Mouse (Mus musculus): Measurements from ENCODE around the gene Ift81. TPM values are rescaled to one million over a fixed set of nuclear protein-coding genes. Genes with fewer than 3 reads are reported as not detected.

Gene Ift81
- total RNA-seq (2023): 1 to 10 TPM; 1.4 to 1.6 TPM

DNA sequence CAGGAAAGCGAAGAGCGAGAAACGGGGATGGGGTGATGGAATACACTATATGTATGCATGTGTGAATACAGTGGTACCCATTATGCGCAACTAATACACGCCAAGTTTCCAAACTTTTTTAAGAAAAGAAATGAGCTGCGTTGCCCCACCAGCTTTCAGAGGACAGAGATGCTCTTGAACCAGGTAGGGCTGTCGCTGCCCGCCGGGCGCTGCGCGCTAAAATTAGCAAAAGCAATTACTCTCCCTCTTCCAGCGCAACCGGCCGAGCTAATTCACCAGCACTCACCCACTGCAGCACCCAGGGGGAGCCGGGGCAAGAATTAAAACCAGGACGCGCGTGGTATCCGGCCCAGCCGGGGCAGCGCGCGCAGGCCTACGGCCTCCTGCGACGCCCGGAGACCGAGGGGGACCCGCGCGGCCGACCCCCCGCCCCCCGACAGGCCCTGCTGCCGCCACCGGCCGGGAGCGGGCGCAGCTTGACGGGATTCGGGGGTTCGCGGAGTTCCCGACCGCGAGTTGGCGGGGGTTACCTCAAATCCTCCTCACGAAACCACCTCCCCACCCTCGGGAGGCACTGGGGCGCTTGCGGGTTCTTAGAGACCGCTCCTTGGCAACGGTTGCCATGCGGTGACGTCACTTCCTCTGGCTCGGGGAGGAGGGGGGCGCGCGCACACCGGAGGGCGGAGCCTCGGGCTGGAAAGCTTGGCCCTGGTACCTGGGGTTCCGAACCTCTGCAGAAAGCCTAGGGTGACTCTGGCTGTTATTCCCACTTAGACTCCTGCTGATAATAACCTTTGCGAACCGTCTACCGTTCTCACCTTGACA lies at the start of gene Ift81:
Ift81 (minus strand) TSS at position 611 of the 825 bp plus-strand sequence.

DNA sequence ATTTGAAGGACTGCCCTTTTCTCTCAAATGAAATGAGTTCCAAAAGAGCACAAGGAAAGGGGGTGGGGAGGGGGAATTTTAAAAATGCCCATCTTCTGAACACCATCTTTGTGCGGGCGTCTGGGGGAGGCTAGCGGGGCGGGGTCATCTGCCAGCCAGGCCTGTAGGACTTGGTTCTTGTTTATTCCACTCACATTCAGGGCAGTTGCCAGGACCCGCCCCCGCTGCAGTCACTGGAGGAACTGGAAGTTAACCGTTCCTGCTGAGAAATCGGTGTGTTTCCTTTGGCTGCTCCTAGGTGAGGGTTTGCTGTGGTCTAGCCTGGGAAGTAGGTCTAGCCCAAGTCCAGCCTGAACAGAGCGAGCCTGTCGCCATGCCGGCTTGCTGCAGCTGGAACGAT lies 29.4 kb upstream of the Ift81 start, which contains the start of gene P2rx7:
P2rx7 (plus strand) TSS at position 211 of the 400 bp plus-strand sequence.

DNA sequence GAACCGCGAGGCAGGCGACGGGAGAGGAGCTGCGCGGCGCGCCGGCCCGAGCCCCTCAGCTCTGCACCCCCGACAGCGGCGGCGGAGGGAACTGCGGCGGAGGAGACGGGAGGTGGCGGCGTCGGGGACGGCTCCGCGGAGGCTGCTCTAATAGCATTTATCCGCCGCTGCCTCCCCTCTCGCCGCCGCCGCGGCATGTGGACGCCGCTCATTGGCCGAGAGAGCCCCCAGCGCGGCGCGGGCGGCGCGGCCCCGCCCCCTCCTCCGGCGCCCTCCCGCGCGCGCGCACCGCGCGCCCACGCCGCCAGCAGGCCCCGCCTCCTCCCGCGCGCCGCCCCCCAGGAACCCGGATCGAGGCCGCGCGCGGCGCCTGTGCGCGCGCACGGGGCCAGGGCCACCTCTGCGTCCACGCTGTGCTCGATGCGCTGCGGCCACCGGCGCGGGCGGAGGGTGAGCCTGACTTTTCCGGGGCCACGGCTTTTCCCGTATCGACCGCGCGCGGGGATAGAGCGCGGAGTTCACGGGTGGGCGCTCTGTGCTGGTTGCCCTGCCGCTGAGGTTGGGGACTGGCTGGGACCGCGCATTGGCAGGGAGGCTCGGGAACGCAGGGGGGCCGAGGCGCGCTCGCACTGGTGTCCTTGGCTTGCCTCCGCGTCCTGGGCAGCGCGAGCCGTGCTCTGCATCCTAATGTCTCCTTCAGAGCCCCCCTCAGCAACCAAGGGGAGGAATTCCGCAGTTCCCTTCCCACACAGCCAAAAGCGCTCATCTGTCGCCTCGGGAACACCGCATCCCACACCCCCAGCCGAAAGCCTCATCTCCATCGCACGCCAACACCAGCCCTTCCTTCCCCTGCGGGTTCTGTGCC lies 112.0 kb downstream of the Ift81 start, which contains the start of gene Atp2a2:
Atp2a2 (minus strand) TSS at position 149 of the 865 bp plus-strand sequence.

Other genes with a start within 250 kb of the Ift81 start
- 10 to 100 TPM; 21.4 to 23.2 TPM for gene Gpn3, start 242.6 kb downstream of the Ift81 start, total RNA-seq (2023)
- gene Fam216a, start 242.2 kb downstream of the Ift81 start, total RNA-seq (2023): 1 to 10 TPM; 3.7 to 4.6 TPM
- gene Arpc3, start 222.6 kb downstream of the Ift81 start, total RNA-seq (2023): 100 to 1,000 TPM; 641 to 699 TPM
- gene Anapc7, start 192.8 kb downstream of the Ift81 start, total RNA-seq (2023): 10 to 100 TPM; 21.3 to 24.6 TPM
- gene Atp2a2, start 112.3 kb downstream of the Ift81 start, total RNA-seq (2023): 100 to 1,000 TPM; 102 to 110 TPM
- gene P2rx7, start 29.4 kb upstream of the Ift81 start, total RNA-seq (2023): 10 to 100 TPM; 54.0 to 64.5 TPM
- 100 to 1,000 TPM; 103 to 115 TPM for gene P2rx4, start 93.0 kb upstream of the Ift81 start, total RNA-seq (2023)
- gene Camkk2, start 164.9 kb upstream of the Ift81 start, total RNA-seq (2023): 100 to 1,000 TPM; 222 to 226 TPM
- gene Anapc5, start 206.8 kb upstream of the Ift81 start, total RNA-seq (2023): 100 to 1,000 TPM in 1 of 2 experiments, 10 to 100 TPM in 1; 95.1 to 112 TPM
- 10 to 100 TPM; 22.0 to 28.7 TPM for gene Rnf34, start 235.5 kb upstream of the Ift81 start, total RNA-seq (2023)

Data from monocyte, adult 59 days (primary cell).